Mouse (Mus musculus): ENCODE results near the gene Prss3. TPM values are rescaled to one million over a fixed set of nuclear protein-coding genes. Genes with fewer than 3 reads are reported as not detected.

Prss3 gene
- not detected for polyA plus RNA-seq (2014; fragmentation: Illumina TruSeq; extraction: RNeasy Lipid Tissue Mini Kit (QIAGEN cat#74804); ENCODE audit: low read depth, low replicate concordance)

GRCm38 (mm10) chr6:41377578-41377977 lies at the start of gene Prss3:
TSS of gene Prss3 (minus strand) at chr6:41377678.

GRCm38 (mm10) chr6:41392056-41392455 lies 14.6 kb upstream of the Prss3 start, which contains the start of gene Gm5771:
TSS of gene Gm5771 (plus strand) at chr6:41392356.

GRCm38 (mm10) chr6:41353932-41354331 lies 23.5 kb downstream of the Prss3 start, which contains the start of gene Try10:
TSS of gene Try10 (plus strand) at chr6:41354105.

Other genes with a start within 250 kb of the Prss3 start
- 0.55 TPM for gene Try4, start 75.4 kb downstream of the Prss3 start, polyA plus RNA-seq (2014; fragmentation: Illumina TruSeq; extraction: RNeasy Lipid Tissue Mini Kit (QIAGEN cat#74804); ENCODE audit: low read depth, low replicate concordance)
- not detected for gene Try5, start 60.8 kb downstream of the Prss3 start, polyA plus RNA-seq (2014; fragmentation: Illumina TruSeq; extraction: RNeasy Lipid Tissue Mini Kit (QIAGEN cat#74804); ENCODE audit: low read depth, low replicate concordance)
- gene Try10, start 23.6 kb downstream of the Prss3 start, polyA plus RNA-seq (2014; fragmentation: Illumina TruSeq; extraction: RNeasy Lipid Tissue Mini Kit (QIAGEN cat#74804); ENCODE audit: low read depth, low replicate concordance): not detected
- not detected for gene Gm5771, start 14.7 kb upstream of the Prss3 start, polyA plus RNA-seq (2014; fragmentation: Illumina TruSeq; extraction: RNeasy Lipid Tissue Mini Kit (QIAGEN cat#74804); ENCODE audit: low read depth, low replicate concordance)
- not detected for gene Gm10334, start 68.5 kb upstream of the Prss3 start, polyA plus RNA-seq (2014; fragmentation: Illumina TruSeq; extraction: RNeasy Lipid Tissue Mini Kit (QIAGEN cat#74804); ENCODE audit: low read depth, low replicate concordance)
- not detected for gene Prss1, start 81.3 kb upstream of the Prss3 start, polyA plus RNA-seq (2014; fragmentation: Illumina TruSeq; extraction: RNeasy Lipid Tissue Mini Kit (QIAGEN cat#74804); ENCODE audit: low read depth, low replicate concordance)
- gene Prss2, start 144.1 kb upstream of the Prss3 start, polyA plus RNA-seq (2014; fragmentation: Illumina TruSeq; extraction: RNeasy Lipid Tissue Mini Kit (QIAGEN cat#74804); ENCODE audit: low read depth, low replicate concordance): not detected
- gene Ephb6, start 227.8 kb upstream of the Prss3 start, polyA plus RNA-seq (2014; fragmentation: Illumina TruSeq; extraction: RNeasy Lipid Tissue Mini Kit (QIAGEN cat#74804); ENCODE audit: low read depth, low replicate concordance): 29.8 TPM

All from adipose tissue, adult 10 weeks (tissue).